Mouse (Mus musculus) megakaryocyte progenitor cell, adult 5-6 weeks (primary cell): ENCODE results near the gene Bcl2l2. TPM values are rescaled to one million over a fixed set of nuclear protein-coding genes. Genes with fewer than 3 reads are reported as not detected.

Experiments
- ATAC-seq: replicated peaks from 2 replicates; pipeline ENCODE4 v1.8.0; 2016; ENCODE audit warnings: mild to moderate bottlenecking, moderate TSS enrichment, inconsistent platforms; ENCODE audit not compliant: poor library complexity
- total RNA-seq, 2 experiments: library from RNA; stranded (forward) in 1 of 2; stranded (reverse) in 1 of 2; fragments of 157-497, 149-512 nt in 1 of 2; fragments of 200-1000 nt in 1 of 2; gene quantifications; 2 replicates each; pipeline versions ENCODE4 v1.2.3 to v1.2.4; 2015 to 2017

Bcl2l2 gene
- total RNA-seq (2015) = 3.5 and 4.0 TPM in 2 replicates
- total RNA-seq (2017) = 7.2 and 9.5 TPM in 2 replicates

DNA sequence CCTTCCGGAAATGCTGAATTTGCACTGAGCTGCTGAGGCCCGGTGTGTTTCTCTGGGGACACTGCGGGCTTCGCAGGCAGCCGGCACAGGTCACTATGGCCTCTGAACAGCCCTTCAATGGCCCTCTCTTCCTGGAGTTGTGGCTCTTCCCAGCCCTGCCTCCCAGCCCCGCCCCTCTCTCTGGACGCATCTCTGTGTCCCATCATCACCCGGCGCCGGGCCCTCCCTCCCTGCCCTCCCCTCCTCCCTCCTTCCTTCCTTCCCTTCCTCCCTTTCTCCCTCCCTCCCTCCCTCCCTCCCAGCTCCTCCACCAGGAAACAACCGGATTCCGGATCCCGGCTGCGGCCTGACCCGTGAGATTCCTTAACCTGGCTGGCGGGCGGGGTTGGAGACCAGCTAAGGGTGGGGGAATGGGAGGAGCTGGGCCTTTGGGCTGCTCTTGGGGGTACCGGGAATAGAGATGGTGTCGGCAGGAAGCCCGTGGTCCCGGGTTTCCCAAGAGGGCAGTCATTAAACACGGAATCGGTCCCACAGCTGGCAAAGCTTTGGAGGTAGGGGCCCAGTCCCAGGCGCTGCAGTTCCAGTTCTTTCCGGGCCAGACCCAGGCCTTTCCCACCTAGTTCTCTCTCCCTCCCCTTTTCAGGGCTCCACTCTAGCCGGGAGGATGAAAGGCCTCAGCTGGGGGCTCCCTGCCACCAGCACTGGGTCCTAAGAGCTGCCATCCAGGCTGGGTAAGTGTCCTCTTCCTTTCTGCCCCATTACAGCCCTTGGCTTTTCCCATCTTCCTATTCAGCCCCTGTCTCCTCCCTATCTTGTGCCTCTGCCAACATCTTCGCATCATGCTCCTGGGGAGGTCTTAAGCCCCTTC is at the start of gene Bcl2l2, which contains the start of gene Gm20521:
Gene Bcl2l2 (plus strand): TSS at position 224 of the 868 bp plus-strand sequence.
Gene Gm20521 (plus strand): TSS at position 288 of the 868 bp plus-strand sequence.
- ATAC-seq = peak; percentile 99

DNA sequence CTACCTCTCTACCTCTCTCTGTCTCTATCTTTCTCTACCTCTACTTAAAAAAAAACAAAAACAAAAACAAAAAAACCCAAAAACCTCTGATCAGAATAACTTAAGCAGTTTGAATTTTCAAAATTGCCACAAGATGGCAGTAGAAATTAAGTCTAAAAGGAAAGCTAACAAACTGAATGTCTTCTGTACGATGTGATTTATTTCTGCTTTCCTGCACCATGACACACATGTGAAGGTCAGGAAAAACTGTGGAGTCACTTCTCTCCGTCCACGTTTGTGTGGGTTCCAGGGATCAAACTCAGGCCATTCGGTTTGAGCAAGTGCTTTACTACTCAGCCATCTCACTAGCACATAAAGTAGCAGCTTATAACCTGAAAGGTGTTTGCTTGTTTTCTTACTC is 39.7 kb upstream of the Bcl2l2 start:
- ATAC-seq = peak; percentile 44; the same call in 1 of the 2 replicates

DNA sequence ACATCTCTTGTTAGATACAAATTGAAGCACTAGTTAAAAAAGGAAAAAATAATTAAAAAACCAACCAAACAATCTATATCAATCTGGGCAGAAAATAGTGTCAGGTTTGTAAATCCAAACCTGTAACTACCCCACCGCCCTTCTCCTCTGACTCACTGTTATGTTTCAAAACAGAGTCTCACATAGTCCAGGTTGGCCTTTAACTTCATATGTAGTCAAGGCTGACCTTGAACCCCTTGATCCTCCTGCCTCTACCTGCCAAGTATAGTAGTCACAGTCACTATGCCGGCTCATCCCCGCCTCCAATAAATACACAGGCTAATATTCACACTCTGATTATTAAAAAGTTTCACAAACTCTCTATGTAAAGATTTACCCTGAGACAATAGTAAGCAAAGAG is 27.5 kb upstream of the Bcl2l2 start:
- no peak for ATAC-seq

DNA sequence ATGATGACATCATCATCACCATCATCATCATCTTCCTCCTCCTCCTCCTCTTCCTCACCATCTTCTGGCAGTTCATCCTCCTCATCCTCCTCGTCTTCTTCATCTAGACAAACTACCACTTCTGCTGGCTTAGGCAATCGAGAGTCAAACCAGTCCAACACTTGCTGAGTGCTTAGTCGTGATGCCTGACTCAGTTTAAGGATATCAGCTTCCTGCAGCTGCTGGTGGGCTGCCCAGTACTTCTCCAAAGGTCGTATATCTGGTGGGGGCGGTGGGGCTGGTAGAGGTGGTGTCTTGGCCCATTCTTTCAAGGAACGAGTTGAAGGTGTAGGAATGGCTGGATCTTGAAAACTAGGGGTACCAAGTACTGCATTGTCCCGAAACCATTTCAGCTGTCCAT is 26.5 kb upstream of the Bcl2l2 start:
- ATAC-seq = no peak

DNA sequence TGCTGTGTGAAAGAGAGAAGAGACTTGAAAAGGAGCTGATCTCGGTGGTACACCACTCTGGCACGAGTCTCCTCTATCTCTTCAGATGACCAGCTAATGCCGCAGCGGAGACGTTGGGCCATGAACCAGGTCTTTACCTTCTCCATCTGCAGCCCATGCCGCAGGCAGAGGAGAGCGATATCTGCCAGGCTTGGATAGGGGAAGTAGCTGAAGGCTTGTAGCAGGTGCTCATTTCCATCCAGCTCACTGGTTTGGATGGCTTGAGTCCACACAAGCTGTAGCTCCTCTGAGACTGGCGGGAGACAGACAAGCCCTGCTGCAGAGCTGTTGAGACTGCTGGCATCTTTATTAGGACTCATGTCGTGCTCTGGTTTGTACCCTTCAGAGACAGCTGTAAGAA is 25.3 kb upstream of the Bcl2l2 start:
- no peak for ATAC-seq

DNA sequence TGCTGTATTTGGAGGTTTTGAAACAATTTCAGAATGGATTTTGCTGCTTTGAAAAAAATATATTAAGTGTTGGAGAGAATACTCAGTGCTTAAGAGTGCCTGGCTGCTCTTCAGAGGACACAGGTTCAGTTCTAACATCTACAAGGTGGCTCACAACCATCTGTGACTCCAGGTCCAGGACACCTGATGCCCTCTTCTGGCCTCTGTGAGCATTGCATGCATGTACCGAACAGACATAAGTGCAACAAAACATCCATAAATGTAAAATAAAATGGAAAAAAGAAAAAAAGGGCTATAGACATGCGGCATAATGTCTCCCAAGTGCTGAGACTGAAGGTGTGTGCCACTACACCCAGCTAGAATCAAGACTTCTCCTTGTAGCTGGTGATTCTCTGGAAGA is 22.7 kb upstream of the Bcl2l2 start:
- ATAC-seq = 0 out of 2 replicates have a peak, but pooled peaks have one; percentile 42

- ATAC-seq = peak; percentile 96
Observed at GRCm38 (mm10) chr14:54863501-54864312, 19.5 kb upstream of the Bcl2l2 start.

DNA sequence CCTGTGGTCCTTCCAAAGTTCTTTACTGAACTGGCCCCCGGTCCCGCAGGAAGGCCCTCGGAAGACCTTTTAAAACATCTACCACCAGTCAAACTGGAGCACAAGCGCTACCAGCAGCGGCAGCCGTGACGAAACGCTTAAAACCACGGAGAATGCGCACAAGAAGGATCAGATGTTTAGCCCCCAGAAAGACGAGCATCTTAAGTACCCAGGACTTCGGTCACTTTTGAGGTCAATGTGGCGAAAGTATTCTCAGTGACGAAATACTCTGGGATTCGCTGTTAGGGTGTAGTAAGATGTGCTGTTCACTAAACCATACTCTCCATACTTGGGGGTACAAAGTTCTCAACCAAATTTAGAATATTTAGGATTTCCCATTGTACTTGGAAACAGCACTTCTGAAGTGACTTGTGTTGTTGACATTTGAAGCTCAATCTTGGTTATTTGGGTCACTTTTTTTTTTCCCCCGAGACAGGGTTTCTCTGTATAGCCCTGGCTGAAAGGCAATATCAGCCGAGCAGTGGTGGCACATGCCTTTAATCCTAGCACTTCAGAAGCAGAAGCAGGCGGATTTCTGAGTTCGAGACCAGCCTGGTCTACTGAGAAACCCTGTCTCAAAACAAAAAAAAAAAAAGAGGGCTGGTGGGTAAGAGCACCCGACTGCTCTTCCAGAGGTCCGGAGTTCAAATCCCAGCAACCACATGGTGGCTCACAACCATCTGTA is 18.7 kb upstream of the Bcl2l2 start:
- ATAC-seq = peak; percentile 51

GRCm38 (mm10) chr14:54865626-54866025 is 17.6 kb upstream of the Bcl2l2 start:
- no peak for ATAC-seq

- no peak for ATAC-seq
Observed at GRCm38 (mm10) chr14:54866268-54866667, 16.9 kb upstream of the Bcl2l2 start.

DNA sequence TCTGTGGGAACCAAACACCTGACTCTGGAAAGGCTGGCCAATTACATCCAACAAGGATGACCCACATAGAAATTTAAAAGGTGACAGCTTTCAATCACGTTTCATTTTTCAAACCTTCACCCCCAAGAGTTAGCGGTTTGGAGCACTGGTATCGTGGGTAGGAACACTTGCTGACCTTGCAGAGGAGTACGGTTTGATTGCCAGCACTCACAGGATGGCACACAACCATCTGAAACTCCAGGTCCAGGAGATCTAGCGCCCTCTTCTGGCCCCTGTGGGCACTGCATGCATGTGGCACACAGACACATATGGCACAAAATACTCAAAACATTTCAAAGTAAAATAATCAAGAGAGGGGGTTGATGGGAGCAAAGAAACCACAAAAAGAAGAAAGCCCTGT is 16.2 kb upstream of the Bcl2l2 start:
- no peak for ATAC-seq

GRCm38 (mm10) chr14:54868026-54868425 is 15.2 kb upstream of the Bcl2l2 start:
- no peak for ATAC-seq

- no peak for ATAC-seq
Observed at GRCm38 (mm10) chr14:54870861-54871260, 12.3 kb upstream of the Bcl2l2 start, which contains the start of gene Homez. Homez (minus strand) TSS chr14:54870961.

- ATAC-seq = no peak
Observed at GRCm38 (mm10) chr14:54874165-54874564, 9.0 kb upstream of the Bcl2l2 start.

- ATAC-seq = peak; percentile 21; the same call in 1 of the 2 replicates
Observed at GRCm38 (mm10) chr14:54875844-54876538, 7.2 kb upstream of the Bcl2l2 start.

- peak; percentile 81 for ATAC-seq
Observed at GRCm38 (mm10) chr14:54876539-54877047, 6.6 kb upstream of the Bcl2l2 start.

- peak; percentile 69 for ATAC-seq
Observed at GRCm38 (mm10) chr14:54877048-54877715, 6.0 kb upstream of the Bcl2l2 start, which contains the start of gene Ppp1r3e. Ppp1r3e (minus strand) TSS chr14:54877550.

DNA sequence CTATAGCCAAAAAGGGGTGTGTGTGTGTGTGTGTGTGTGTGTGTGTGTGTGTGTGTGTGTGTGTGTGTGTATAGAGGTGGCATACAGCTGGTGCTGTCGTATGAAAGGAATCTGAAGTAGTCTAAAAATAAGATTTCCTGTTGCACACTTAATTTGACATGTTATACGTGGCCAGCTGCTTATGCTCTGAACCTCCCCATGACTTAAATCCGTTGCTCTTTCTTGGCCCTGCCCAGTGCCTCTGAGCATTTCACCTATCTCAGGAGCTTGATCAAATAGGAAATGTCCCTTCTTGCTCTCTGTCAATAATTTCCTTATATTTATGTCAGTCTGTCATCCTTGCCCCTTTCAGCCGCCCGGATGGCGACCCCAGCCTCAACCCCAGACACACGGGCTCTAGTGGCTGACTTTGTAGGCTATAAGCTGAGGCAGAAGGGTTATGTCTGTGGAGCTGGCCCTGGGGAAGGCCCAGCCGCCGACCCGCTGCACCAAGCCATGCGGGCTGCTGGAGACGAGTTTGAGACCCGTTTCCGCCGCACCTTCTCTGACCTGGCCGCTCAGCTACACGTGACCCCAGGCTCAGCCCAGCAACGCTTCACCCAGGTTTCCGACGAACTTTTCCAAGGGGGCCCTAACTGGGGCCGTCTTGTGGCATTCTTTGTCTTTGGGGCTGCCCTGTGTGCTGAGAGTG is 990 bp downstream of the Bcl2l2 start:
- ATAC-seq = no peak; the same call in 1 of the 2 replicates

DNA sequence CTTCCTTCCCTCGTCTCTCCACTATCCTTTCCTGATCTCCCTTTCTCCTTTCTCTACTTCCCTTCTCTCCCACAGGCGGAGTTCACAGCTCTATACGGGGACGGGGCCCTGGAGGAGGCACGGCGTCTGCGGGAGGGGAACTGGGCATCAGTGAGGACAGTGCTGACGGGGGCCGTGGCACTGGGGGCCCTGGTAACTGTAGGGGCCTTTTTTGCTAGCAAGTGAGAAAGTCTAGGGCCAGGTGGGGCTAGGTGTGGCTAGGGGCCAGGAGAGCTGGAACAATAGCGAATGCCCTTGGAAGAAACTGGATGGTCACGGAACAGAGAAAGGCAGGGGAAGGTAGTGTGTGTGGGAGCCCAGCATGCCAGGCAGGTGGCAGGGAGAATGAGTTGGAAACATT is 2.1 kb downstream of the Bcl2l2 start:
- ATAC-seq = no peak
